Mouse (Mus musculus) lung, postnatal 10 days (tissue): ENCODE results near the gene Mad1l1.

Experiments
- DNase-seq: peaks from one replicate; pipeline ENCODE4 v3.0.0; 2021

The Mad1l1 gene

GRCm38 (mm10) chr5:140034300-140035024 lies 286.9 kb downstream of the Mad1l1 start:
- no peak for DNase-seq

- no peak for DNase-seq
Observed at GRCm38 (mm10) chr5:140026366-140026765, 295.0 kb downstream of the Mad1l1 start.

DNA sequence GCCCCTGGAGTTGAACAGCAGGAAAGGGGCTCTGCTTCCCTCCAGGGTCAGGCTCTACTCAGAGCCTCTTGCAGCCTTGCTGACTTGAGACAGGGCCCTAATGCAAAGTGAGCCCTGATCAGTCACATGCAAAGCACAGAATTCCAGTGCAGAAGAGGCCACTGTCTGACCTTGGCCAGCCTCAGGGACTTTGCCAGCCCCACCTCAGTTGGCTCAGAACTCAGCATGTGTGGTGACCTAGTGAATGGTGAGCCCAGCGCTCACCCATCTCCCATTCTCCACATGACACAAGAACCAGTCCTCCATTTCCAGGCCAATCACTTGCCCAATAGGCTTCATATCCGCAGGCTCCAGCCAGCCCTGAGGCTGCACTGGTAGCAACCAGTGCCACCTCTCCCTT lies 296.1 kb downstream of the Mad1l1 start:
- no peak for DNase-seq

- DNase-seq, result peak; percentile 61
Observed at GRCm38 (mm10) chr5:140023941-140024500, 297.3 kb downstream of the Mad1l1 start.

DNA sequence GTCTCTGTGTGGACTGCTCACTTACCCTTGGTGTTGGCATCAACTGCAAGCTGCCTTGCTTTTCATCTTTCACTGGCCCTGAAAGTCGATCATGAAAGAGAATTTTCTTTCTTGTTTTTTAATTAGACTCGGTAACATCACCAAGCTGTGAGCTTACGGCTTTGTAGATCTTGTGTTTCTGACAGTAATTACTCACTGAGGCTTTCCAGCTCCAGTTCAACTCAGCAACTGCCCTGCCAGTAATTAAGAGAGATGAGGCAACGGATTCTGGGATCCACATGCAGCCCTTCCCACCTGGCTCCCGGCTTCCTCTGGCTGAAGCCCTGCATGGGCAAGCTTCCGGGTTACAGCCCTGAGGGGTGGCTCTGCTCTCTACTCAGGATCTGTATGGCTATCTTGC lies 298.5 kb downstream of the Mad1l1 start:
- no peak for DNase-seq

- no peak for DNase-seq
Observed at GRCm38 (mm10) chr5:140021755-140022154, 299.6 kb downstream of the Mad1l1 start.

GRCm38 (mm10) chr5:140019616-140020015 lies 301.7 kb downstream of the Mad1l1 start:
- DNase-seq, result no peak

- no peak for DNase-seq
Observed at GRCm38 (mm10) chr5:140018780-140019179, 302.6 kb downstream of the Mad1l1 start.

DNA sequence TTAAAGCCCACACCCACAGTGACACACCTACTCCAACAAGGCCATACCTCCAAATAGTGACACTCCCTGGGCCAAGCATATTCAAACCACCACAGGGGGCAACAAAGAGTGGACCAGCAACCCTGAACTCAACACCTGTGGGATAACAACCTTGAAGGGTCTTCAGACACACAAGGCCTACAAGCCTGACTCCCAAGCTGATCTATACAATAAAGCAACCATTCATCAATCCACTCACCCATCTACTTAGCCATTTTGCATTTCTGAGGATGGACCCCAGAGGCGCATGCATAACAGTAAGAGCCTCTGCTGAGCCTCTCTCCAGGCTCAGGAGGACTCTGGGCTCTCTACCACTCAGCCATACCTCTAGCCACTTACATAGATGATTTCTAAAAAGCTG lies 304.5 kb downstream of the Mad1l1 start:
- no peak for DNase-seq

GRCm38 (mm10) chr5:140013652-140014051 lies 307.7 kb downstream of the Mad1l1 start:
- no peak for DNase-seq

DNA sequence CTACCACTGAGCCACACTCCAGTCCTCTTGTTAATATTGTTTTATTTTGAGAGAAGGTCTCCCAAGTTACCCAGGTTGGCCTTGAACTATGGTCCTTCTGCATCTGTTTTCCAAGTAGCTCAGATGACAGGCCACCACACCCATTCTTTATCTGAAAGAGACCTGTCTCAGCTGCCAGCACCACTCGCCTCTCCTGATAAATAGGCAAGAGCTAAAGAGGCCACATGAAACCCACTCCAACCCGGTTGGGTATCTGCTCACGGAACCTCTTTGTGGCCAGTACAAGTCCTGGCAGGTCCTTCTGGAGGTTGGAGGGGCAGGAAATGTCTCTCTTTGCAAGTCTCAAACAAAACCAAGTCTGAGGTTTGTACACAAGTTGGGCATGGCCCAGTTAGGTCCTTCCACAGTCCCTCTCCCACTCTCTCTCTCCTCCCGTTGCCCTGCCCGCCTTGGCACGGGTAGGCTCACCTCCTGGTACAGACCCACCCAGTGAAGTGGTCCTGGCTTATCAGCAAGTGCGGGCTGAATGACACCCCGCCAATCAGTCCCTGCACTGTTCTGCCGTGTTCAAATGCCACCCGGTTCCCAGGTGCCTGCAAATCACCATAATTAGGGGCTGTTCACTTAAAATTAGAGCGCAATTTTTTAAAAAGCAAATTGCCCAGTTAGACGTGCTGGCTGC lies 308.9 kb downstream of the Mad1l1 start:
- DNase-seq, result no peak

GRCm38 (mm10) chr5:140010405-140010804 lies 310.9 kb downstream of the Mad1l1 start:
- no peak for DNase-seq

DNA sequence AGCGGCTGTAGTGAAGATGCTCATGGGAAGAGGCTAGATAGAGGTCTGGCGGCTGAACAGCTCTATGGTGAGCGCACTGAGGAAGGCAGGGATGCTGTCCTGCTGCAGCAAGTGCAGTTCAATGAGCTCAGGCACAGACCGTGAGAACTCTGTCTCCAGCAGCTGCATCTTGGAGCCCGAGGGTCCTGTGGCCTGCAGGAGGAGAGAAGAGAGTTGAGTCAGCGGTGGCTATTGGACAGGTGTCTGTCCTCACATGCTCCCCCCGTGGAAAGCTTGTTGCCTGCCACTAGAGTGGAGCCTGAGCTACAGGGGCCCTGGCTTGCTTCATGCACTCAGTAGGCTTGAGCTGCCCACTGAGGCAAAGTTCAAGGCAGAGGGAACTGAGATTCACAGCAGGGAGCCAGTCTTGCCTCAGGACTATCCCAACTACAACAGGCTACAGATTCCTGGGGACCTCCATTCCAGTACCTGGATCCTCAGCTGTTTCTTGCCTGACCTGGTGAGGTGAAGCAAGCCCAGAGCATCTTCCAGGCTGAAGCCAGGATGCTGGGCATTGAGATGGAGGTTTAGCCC lies 312.2 kb downstream of the Mad1l1 start:
- no peak for DNase-seq

DNA sequence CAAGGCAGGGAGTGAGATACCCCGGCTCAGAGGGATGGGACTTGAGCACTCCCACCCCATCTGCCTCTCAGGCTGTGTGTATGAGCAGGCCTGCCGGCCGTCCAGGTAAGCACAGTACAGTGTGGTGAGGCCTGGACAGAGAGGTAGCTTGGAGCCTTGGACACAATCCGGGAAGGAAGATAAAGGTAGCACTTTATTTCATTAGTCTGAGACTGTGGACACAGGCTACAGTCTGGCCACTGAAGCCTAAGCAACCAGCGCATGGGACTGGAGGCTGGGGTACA lies 312.9 kb downstream of the Mad1l1 start:
- DNase-seq, result no peak

DNA sequence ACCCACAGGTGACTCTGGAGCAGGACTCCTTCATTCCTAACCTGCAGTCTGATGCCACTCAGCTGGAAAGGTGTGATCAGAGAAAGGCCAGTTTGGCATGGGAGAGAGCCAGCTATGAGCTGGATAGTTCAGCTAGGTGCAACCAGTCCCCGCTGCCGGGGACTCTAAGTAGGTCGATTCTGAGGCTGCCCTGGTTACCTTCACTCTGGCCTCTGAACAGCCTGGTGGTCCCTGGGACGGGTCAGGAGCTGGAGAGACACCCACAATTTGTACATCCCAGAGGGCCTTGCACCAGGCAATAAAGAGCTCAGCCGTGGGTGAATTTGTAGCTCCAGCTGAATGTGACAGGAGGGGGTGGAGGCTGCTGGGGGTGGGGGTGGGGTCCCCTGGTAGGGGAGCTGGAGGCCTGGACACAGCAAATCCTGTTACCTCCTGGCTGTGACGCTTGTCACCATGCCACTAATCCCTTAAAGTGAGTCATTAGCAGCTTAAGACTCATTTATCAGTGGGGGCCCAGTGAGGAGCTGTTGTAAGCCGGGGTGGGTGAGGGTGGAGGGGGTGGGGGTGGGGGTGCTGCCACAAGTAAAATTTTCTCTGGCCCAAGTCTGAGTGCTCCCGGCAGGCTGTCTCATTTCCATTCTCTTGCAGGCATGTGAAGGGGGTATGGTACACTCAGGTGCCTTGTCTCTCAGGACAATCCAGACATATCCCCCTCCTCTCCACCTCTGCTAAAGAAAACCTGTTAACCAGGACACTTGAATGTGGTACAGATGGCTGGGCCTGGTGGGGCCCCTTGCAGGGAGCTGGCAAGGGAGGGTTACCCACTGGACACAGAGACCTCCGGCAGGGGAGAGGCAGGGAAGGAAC lies 313.5 kb downstream of the Mad1l1 start:
- DNase-seq, result no peak

- no peak for DNase-seq
Observed at GRCm38 (mm10) chr5:140006861-140007260, 314.5 kb downstream of the Mad1l1 start.

DNA sequence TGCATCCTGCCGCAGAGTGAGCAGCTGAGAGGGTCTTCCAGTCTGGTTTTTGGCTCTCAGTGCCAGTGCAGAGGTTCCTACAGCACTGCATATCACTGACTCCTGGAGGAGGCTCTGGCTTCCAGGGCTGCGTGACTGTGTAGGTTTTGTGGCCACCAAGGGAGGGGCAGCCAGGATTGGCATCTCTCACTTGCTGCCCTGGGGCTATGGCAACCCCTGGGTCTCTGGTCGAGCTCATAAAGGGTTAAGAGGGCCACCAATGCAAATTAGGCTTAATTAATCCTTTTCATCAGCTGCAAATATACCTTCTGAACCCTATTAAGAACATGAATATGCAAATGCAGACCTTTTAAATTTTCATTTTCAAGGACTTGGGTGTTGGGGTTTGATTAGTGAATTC lies 318.8 kb downstream of the Mad1l1 start:
- no peak for DNase-seq

DNA sequence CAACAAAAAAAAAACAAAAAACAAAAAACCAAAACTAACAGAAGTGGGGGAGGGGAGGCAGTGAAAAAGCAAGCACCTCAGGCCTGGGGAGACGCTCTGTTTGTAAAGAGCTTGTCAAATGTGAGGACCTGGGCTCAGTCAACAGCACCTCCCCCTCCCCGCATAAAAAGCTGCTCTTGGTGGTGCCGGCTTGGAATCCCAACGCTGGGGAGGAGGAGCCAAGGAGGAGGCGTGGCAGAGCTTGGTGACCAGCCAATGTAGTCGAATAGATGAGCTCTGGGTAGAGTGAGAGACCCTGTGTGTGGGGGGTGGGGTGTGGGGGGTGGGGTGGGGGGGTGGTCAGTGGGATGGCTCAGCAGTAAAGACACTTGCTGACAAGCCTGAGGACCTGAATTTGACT lies 322.4 kb downstream of the Mad1l1 start:
- DNase-seq, result peak; percentile 16

GRCm38 (mm10) chr5:139998321-139998720 lies 323.0 kb downstream of the Mad1l1 start:
- DNase-seq, result peak; percentile 66

- no peak for DNase-seq
Observed at GRCm38 (mm10) chr5:139991531-139991930, 329.8 kb downstream of the Mad1l1 start.

DNA sequence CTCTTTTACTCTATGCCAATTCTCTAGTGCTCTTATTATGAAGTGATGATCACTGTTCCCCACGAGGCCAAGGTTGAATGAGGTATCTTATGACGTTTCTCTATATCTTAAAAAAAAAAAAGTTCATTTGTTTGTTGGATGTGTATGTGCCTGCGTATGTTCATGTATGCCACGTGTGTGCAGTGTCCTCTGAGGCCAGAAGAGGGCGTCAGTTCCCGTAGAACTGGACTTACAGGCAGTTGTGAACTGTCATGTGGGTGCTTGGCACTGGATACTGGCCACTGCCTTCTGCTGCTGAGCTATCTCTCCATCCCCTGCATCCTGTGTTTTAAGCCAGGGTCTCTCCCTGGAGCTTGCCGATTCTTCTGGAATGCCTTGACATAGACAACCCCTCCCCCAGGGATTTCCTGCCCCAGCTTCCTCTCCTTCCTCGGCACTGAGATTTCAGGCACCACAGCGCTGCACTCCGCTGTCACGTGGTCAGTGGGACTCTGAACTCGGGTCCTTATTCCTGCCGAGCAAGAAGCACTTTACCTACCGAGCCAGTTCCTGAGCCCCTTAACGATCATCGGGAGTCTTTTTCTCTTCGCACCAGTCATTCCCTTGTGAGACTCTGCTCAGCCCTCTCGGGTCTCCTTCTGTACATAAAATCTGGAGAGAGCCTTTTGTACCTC lies 336.1 kb downstream of the Mad1l1 start:
- DNase-seq, result no peak

- DNase-seq, result no peak
Observed at GRCm38 (mm10) chr5:139981976-139982375, 339.4 kb downstream of the Mad1l1 start.

DNA sequence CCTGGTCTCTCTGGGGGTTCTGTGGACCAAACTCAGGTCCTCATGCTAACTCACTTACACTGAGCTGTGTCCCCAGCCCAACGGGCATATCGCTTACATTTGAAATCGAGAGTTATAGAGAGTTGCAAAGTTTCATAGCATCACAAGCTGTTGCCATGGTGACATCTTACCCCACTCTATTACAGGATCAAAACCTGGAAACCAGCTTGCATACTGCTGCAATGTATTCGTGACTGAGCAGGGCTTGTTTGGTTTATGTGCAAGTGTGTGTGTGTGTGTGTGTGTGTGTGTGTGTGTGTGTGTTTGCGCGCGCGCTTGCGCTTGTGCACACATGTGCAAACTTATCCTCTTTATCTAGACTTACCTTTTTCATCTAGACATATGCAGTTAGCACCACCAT lies 342.0 kb downstream of the Mad1l1 start:
- no peak for DNase-seq
